ENCODE assay signal across 15 mouse cellular contexts in genomic region chr1:157014532-157015497, GRCm38 (mm10).
DNase-seq lines count a peak whose midpoint lies in the region; ATAC-seq and TF ChIP-seq lines count a peak whose summit lies in the region.
"Had no signal": no experiment of that assay in that cellular context is flagged by ENCODE, and none has a peak within 500 bp of the region (broad histone marks: within the 10 kb centered on the region; RNA-seq: fewer than 3 reads in every experiment).

No protein-coding gene starts in this region.

- H3K4me1 ChIP-seq in heart, embryonic 14.5 days (ENCODE audit: control insufficient read depth in 2 of 2, insufficient read depth in 2 of 2, low read length in 2 of 2): peaks cover 13% of the 10 kb centered on the region in 2 experiments
- H3K4me1 ChIP-seq in liver, embryonic 11.5 days (replicated peaks; ENCODE audit: control insufficient read depth, insufficient read depth, low read length): peaks cover 5% of the 10 kb centered on the region; the same call in 1 of the 2 replicates
- peaks cover 20% of the 10 kb centered on the region for H3K4me1 ChIP-seq in liver, embryonic 12.5 days
- H3K4me1 ChIP-seq in small intestine, adult 2 months (ENCODE audit: control insufficient read depth, insufficient read depth, insufficient read length, low read length): no peaks in the 10 kb centered on the region; the same call in 1 of the 2 replicates

- H3K9me3 ChIP-seq in heart, embryonic 14.5 days (ENCODE audit: control insufficient read depth, low read length): no peaks in the 10 kb centered on the region
- H3K9me3 ChIP-seq in liver, embryonic 11.5 days (ENCODE audit: control insufficient read depth, low read length): no peaks in the 10 kb centered on the region
- no peaks in the 10 kb centered on the region for H3K9me3 ChIP-seq in liver, embryonic 12.5 days (replicated peaks)
- H3K9me3 ChIP-seq: heart, embryonic 12.5 days; midbrain, embryonic 13.5 days had no signal

- H3K9ac ChIP-seq in heart, embryonic 14.5 days (ENCODE audit: low read length): no peak overlapping the region
- H3K9ac ChIP-seq in liver, embryonic 11.5 days (ENCODE audit: low read depth, low read length): no peak overlapping the region
- no peak overlapping the region for H3K9ac ChIP-seq in liver, embryonic 12.5 days
- H3K9ac ChIP-seq: heart, embryonic 12.5 days; midbrain, embryonic 13.5 days had no signal

- peak; percentile 35; the same call in 1 of the 2 replicates for ATAC-seq in heart, embryonic 14.5 days (ENCODE audit: insufficient number of reproducible peaks, insufficient read depth, low FRiP score, low read depth)
- no peak for ATAC-seq in liver, embryonic 11.5 days (replicated peaks; ENCODE audit: low FRiP score)
- ATAC-seq in liver, embryonic 12.5 days: no peak
- ATAC-seq: forebrain, embryonic 14.5 days; midbrain, embryonic 13.5 days had no signal

- no peaks in the 10 kb centered on the region for H3K36me3 ChIP-seq in heart, embryonic 14.5 days (ENCODE audit: control insufficient read depth, insufficient read depth, low read length)
- H3K36me3 ChIP-seq in liver, embryonic 11.5 days (ENCODE audit: control insufficient read depth, insufficient read depth, low read length): no peaks in the 10 kb centered on the region
- H3K36me3 ChIP-seq in liver, embryonic 12.5 days: no peaks in the 10 kb centered on the region
- no peaks in the 10 kb centered on the region for H3K36me3 ChIP-seq in small intestine, adult 2 months (ENCODE audit: control insufficient read depth, insufficient read depth, low read length)
- H3K36me3 ChIP-seq: heart, embryonic 12.5 days; midbrain, embryonic 13.5 days had no signal

- H3K4me2 ChIP-seq in heart, embryonic 14.5 days (ENCODE audit: low read length): no peak overlapping the region
- H3K4me2 ChIP-seq in liver, embryonic 11.5 days: no peak overlapping the region
- no peak overlapping the region for H3K4me2 ChIP-seq in liver, embryonic 12.5 days
- H3K4me2 ChIP-seq: heart, embryonic 12.5 days; midbrain, embryonic 13.5 days had no signal

- 80% methylated on average over 17 of the region's 17 CpGs for WGBS in heart, embryonic 14.5 days
- 82% methylated on average over 17 of the region's 17 CpGs for whole genome bisulfite sequencing in liver, embryonic 11.5 days
- WGBS in liver, embryonic 12.5 days (ENCODE audit: insufficient replicate concordance): 78% methylated on average over 17 of the region's 17 CpGs
- 80% methylated on average over 17 of the region's 17 CpGs for WGBS in small intestine, adult 2 months

- no peak for TF ChIP-seq POLR2A in small intestine, adult 2 months (IDR thresholded peaks at IDR 0.05; ENCODE audit: low read depth, low read length)

- no peak for TF ChIP-seq CTCF in small intestine, adult 2 months (IDR thresholded peaks at IDR 0.05; ENCODE audit: extremely low read depth, insufficient read length, insufficient replicate concordance, low read depth, low read length)

- H3K27ac ChIP-seq in heart, embryonic 14.5 days (replicated peaks in 1 of 2; ENCODE audit: control insufficient read depth in 1 of 2, insufficient read depth in 1 of 2, low read depth in 2 of 2, low read length in 2 of 2): no peak overlapping the region
- H3K27ac ChIP-seq in liver, embryonic 11.5 days (ENCODE audit: low read depth, low read length): 0 out of 2 replicates have a peak overlapping the region, but pooled peaks have one; percentile 8
- no peak overlapping the region for H3K27ac ChIP-seq in liver, embryonic 12.5 days
- peak overlapping the region; percentile 51 for H3K27ac ChIP-seq in small intestine, adult 2 months (ENCODE audit: insufficient read depth, low read depth, low read length)
- H3K27ac ChIP-seq: midbrain, embryonic 13.5 days had no signal

- DNase-seq in heart, adult 18-20 months: no peak
- no peak for DNase-seq in liver, embryonic 11.5 days (ENCODE audit: low spot score)
- peak; percentile 21 for DNase-seq in thymus, postnatal 0 days (ENCODE audit: low spot score)
- no peak for DNase-seq in thymus, postnatal 25 days
- DNase-seq in layer of hippocampus, adult 9-11 months: no peak
- DNase-seq: adrenal gland, postnatal 14 days; cerebellum, adult 9-10 months; kidney, postnatal 14 days; lung, postnatal 36 days had no signal

- no peak overlapping the region for H3K4me3 ChIP-seq in heart, embryonic 14.5 days (ENCODE audit: control insufficient read depth in 1 of 2, insufficient read depth in 1 of 2, low read depth in 1 of 2, low read length in 2 of 2)
- no peak overlapping the region for H3K4me3 ChIP-seq in liver, embryonic 11.5 days (ENCODE audit: low read depth, low read length)
- no peak overlapping the region for H3K4me3 ChIP-seq in liver, embryonic 12.5 days
- H3K4me3 ChIP-seq in small intestine, adult 2 months (ENCODE audit: low read depth, low read length): no peak overlapping the region
- H3K4me3 ChIP-seq: heart, embryonic 12.5 days; midbrain, embryonic 13.5 days had no signal

- no peaks in the 10 kb centered on the region for H3K27me3 ChIP-seq in heart, embryonic 14.5 days (ENCODE audit: control insufficient read depth, insufficient read depth, low read length)
- H3K27me3 ChIP-seq in liver, embryonic 11.5 days (replicated peaks; ENCODE audit: control insufficient read depth, insufficient read depth, low read length): no peaks in the 10 kb centered on the region
- H3K27me3 ChIP-seq in liver, embryonic 12.5 days (replicated peaks): no peaks in the 10 kb centered on the region
- H3K27me3 ChIP-seq in small intestine, adult 2 months (ENCODE audit: control insufficient read depth, insufficient read depth, low read length): no peaks in the 10 kb centered on the region
- H3K27me3 ChIP-seq: heart, embryonic 12.5 days; midbrain, embryonic 13.5 days had no signal

Comparison
In these comparisons a context has a peak if more than half of its experiments do, and no peak if none do; other contexts are left out.
1. H3K27ac ChIP-seq: peak in liver, embryonic 11.5 days (single experiment) and small intestine, adult 2 months (single experiment); none in heart, embryonic 14.5 days (0 of 2) and liver, embryonic 12.5 days (single experiment).